Mouse (Mus musculus) heart, adult 2 months (tissue): ENCODE results near the gene Smox. TPM values are rescaled to one million over a fixed set of nuclear protein-coding genes. Genes with fewer than 3 reads are reported as not detected.

Source experiments
- DNase-seq, 2 experiments: peaks; one replicate each; pipeline ENCODE4 v3.0.0; 2021
- H3K27ac ChIP-seq: fragments of 200-600 bp; 2 replicates; pipeline ENCODE4 v1.8.1; 2022
- H3K27me3 ChIP-seq: fragments of 200-500 bp; 2 replicates; pipeline ENCODE4 v1.6.1; 2012; ENCODE audit warnings: mild to moderate bottlenecking, low read length, inconsistent platforms, mixed read lengths; ENCODE audit not compliant: control insufficient read depth, insufficient read depth
- H3K36me3 ChIP-seq: fragments of 200-500 bp; 2 replicates; pipeline ENCODE4 v1.6.1; 2012; ENCODE audit warnings: low read length, inconsistent platforms; ENCODE audit not compliant: control insufficient read depth, insufficient read depth
- H3K4me1 ChIP-seq: fragments of 200-500 bp; 2 replicates; pipeline ENCODE4 v1.6.1; 2011; ENCODE audit warnings: low read length; ENCODE audit not compliant: control insufficient read depth, insufficient read depth
- H3K4me3 ChIP-seq: fragments of 200-600 bp; 2 replicates; pipeline ENCODE4 v1.8.1; 2022
- H3K79me2 ChIP-seq: fragments of 200-500 bp; replicated peaks from 2 replicates; pipeline ENCODE4 v1.6.1; 2012; ENCODE audit warnings: mild to moderate bottlenecking, inconsistent platforms, low read length, moderate library complexity, mixed read lengths; ENCODE audit not compliant: control insufficient read depth, insufficient read depth
- H3K9ac ChIP-seq: fragments of 200-500 bp; 2 replicates; pipeline ENCODE4 v1.6.1; 2012; ENCODE audit warnings: low read depth, mild to moderate bottlenecking, control low read depth, inconsistent platforms, low read length, mixed read lengths
- CTCF ChIP-seq: fragments of 200-600 bp; IDR thresholded peaks from 2 replicates; pipeline ENCODE4 v1.8.1; 2022; ENCODE audit warnings: antibody characterized with exemption, mild to moderate bottlenecking, moderate library complexity
- EP300 ChIP-seq: fragments of 200-500 bp; IDR thresholded peaks from 2 replicates; pipeline ENCODE4 v1.6.1; 2011; ENCODE audit warnings: low read depth, low read length, control low read depth; ENCODE audit not compliant: insufficient read depth
- POLR2A ChIP-seq: fragments of 200-500 bp; IDR thresholded peaks from 2 replicates; pipeline ENCODE4 v1.6.1; 2011; ENCODE audit warnings: mild to moderate bottlenecking, low read depth, low read length, control low read depth; ENCODE audit not compliant: insufficient read depth
- WGBS: fragments of 180-500 bp; shearing (Covaris S2); methylation state at CpG from one replicate; pipeline ENCODE4 v1.1.7; 2018; 5-methylcytosine and 5-hydroxymethylcytosine counted together
- intact Hi-C: fragments of 180-260 bp; cut with DNase I; formaldehyde crosslinking; loops from one replicate; pipeline ENCODE4 v1.15.1; 2025
- polyA plus RNA-seq: library from polyadenylated mRNA; depleted of rRNA; stranded (reverse); fragments of >200 nt; gene quantifications from 2 replicates; pipeline ENCODE4 v1.2.3, GENCODE M21; 2012
- total RNA-seq, 2 experiments: library from RNA; stranded (reverse); gene quantifications; 2 replicates each; pipeline ENCODE4 v1.2.3; 2021

Smox gene
- total and polyA plus RNA-seq, 3 experiments, result 23.0 to 39.8 (median 28.1) TPM

DNA sequence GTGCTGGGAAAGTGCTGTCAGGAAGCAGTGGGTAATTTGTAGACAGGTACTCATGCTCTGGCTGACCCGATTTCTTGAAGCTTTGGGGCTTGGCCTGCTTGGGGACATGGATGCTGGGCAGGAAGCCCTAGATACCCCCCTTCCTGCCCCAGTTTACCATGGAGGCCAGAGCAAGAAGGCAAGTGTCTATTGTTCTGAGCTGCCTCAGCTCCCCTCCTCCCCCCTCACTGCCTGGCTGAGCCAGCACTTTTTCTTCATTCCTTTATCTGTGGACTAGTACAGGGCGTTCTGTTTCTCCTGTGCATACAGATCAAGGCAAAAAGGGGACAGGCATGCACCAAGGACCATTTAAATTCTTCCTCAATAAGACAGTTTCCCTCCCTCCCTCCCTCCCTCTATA, 17.2 kb downstream of the Smox start:
- no peak overlapping the region for H3K4me3 ChIP-seq
- H3K27me3 ChIP-seq, result no peaks in the 10 kb centered on the region
- TF ChIP-seq POLR2A, result no peak
- no peak for TF ChIP-seq CTCF
- no peak for TF ChIP-seq EP300
- 32% methylated on average over 2 of the region's 2 CpGs for WGBS
- H3K27ac ChIP-seq, result no peak overlapping the region
- no peaks in the 10 kb centered on the region for H3K79me2 ChIP-seq
- no peak overlapping the region for H3K9ac ChIP-seq
- DNase-seq, result no peak
- peaks cover 13% of the 10 kb centered on the region for H3K4me1 ChIP-seq
- no peaks in the 10 kb centered on the region for H3K36me3 ChIP-seq
- intact Hi-C loops, result no loop called here

GRCm38 (mm10) chr2:131509671-131510313, 18.5 kb downstream of the Smox start:
- Histone ChIP-seq H3K27me3 (no peaks in the 10 kb centered on the region), H3K4me1 (peaks cover 17% of the 10 kb centered on the region), H3K4me3 (no peak overlapping the region), H3K9ac (peak overlapping the region; percentile 7), H3K79me2 (no peaks in the 10 kb centered on the region), H3K27ac (peak overlapping the region; percentile 54), H3K36me3 (no peaks in the 10 kb centered on the region)
- 10% methylated on average over 17 of the region's 17 CpGs for WGBS
- peak; percentile 93 for TF ChIP-seq CTCF
- peak; percentile 84; the same call in 1 of the 2 replicates for TF ChIP-seq EP300
- TF ChIP-seq POLR2A, result no peak
- intact Hi-C loops, result loop anchor here (1.0 to 5.0 kb wide), 4 partner anchors 19 to 157 kb away; partner anchors contain the start of gene Rnf24
- DNase-seq, result peak; percentile 68 to 82

- DNase-seq, result no peak
- no peaks in the 10 kb centered on the region for H3K27me3 ChIP-seq
- H3K4me3 ChIP-seq, result no peak overlapping the region
- H3K9ac ChIP-seq, result no peak overlapping the region
- H3K36me3 ChIP-seq, result no peaks in the 10 kb centered on the region
- H3K79me2 ChIP-seq, result no peaks in the 10 kb centered on the region
- H3K27ac ChIP-seq, result peak overlapping the region; percentile 54; the same call in 1 of the 2 replicates
- TF ChIP-seq EP300, result no peak
- no peak for TF ChIP-seq CTCF
- TF ChIP-seq POLR2A, result no peak
- peaks cover 17% of the 10 kb centered on the region for H3K4me1 ChIP-seq
- intact Hi-C loops, result loop anchor here (1.0 to 5.0 kb wide), 3 partner anchors 18 to 158 kb away; partner anchors contain the start of gene Rnf24
- WGBS, result 71% methylated on average over 5 of the region's 5 CpGs
Observed at GRCm38 (mm10) chr2:131510531-131510930, 19.2 kb downstream of the Smox start.

DNA sequence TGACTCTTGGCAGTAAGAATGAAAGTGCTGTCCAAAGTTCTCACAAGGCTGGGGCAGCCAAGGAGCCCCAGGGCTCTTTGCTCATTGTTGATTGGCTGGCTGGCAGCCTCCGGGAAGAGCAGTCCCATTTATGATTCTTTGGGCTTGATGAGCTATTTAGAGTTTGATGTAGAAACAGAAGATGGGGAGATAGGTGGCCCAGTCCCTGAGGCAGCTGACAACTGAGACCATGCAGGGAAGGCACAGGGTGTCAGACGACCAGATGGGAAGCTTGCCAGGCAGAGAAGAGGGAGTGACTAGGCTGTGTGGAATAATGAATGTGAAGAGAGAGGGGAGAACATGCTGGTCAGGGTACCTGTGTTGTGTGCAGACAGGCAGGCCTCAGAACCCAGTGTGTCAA, 22.2 kb downstream of the Smox start:
- 14% methylated on average over 2 of the region's 2 CpGs for WGBS
- intact Hi-C loops, result loop anchor here (5.0 kb wide), 1 partner anchor 161 kb away; the partner anchor contains the start of gene Rnf24
- peaks cover 13% of the 10 kb centered on the region for H3K4me1 ChIP-seq
- peak overlapping the region; percentile 80 for H3K27ac ChIP-seq
- H3K9ac ChIP-seq, result no peak overlapping the region
- H3K4me3 ChIP-seq, result no peak overlapping the region
- no peaks in the 10 kb centered on the region for H3K36me3 ChIP-seq
- TF ChIP-seq CTCF, result no peak
- no peak for TF ChIP-seq POLR2A
- no peak for TF ChIP-seq EP300
- DNase-seq, result no peak
- H3K79me2 ChIP-seq, result no peaks in the 10 kb centered on the region; the same call in 1 of the 2 replicates
- no peaks in the 10 kb centered on the region for H3K27me3 ChIP-seq

GRCm38 (mm10) chr2:131514055-131514621, 22.8 kb downstream of the Smox start:
- Histone ChIP-seq H3K4me3 (0 out of 2 replicates have a peak overlapping the region, but pooled peaks have one; percentile 28), H3K4me1 (peaks cover 10% of the 10 kb centered on the region), H3K9ac (no peak overlapping the region), H3K36me3 (no peaks in the 10 kb centered on the region), H3K79me2 (no peaks in the 10 kb centered on the region; the same call in 1 of the 2 replicates), H3K27me3 (no peaks in the 10 kb centered on the region), H3K27ac (peak overlapping the region; percentile 80)
- WGBS, result 61% methylated on average over 4 of the region's 4 CpGs
- intact Hi-C loops, result loop anchor here (5.0 kb wide), 1 partner anchor 162 kb away; the partner anchor contains the start of gene Rnf24
- TF ChIP-seq EP300 (no peak), CTCF (peak; percentile 48), POLR2A (0 out of 2 replicates have a peak, but pooled peaks have one; percentile 17)
- no peak for DNase-seq

GRCm38 (mm10) chr2:131517550-131517949, 26.3 kb downstream of the Smox start:
- WGBS, result 77% methylated on average over 4 of the region's 4 CpGs
- Histone ChIP-seq H3K9ac (no peak overlapping the region), H3K36me3 (no peaks in the 10 kb centered on the region), H3K27ac (no peak overlapping the region), H3K4me3 (no peak overlapping the region), H3K27me3 (no peaks in the 10 kb centered on the region), H3K79me2 (no peaks in the 10 kb centered on the region; the same call in 1 of the 2 replicates), H3K4me1 (peaks cover 4% of the 10 kb centered on the region)
- intact Hi-C loops, result no loop called here
- TF ChIP-seq EP300 (no peak), CTCF (no peak), POLR2A (no peak)
- no peak for DNase-seq
